Mouse (Mus musculus): ENCODE results near the gene Ttc4.
A peak's percentile ranks its signal among the peaks of the same experiment; 100 is the strongest.

Ttc4 gene

GRCm38 (mm10) chr4:106650833-106651527 is 27.8 kb downstream of the Ttc4 start, which contains the start of gene Pars2:
TSS of gene Pars2 (plus strand) at chr4:106651069.
- DNase-seq (ENCODE audit: low read depth), result peak; percentile 98

- no peak for DNase-seq (ENCODE audit: low read depth)
Observed at GRCm38 (mm10) chr4:106647137-106647536, 31.6 kb downstream of the Ttc4 start.

DNA sequence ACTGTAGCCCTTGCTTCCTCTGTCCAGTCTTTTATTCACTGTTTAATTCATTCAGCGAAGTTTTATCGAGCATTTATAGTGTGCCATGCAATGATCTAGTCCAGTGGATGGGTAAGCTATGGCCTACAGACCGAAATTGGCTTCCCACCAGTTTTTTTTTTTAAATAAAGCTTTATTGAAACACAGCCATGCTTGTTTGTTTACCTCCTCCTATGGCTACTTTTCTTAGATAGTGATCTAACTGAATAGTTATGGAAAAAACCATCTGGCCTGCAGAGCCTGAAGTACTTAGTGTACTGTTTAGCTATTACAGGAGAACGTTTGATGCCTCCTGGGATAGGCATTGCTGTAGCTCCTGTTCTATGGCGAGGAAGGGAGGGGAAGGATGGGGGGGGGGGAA is 32.9 kb downstream of the Ttc4 start:
- DNase-seq (ENCODE audit: low read depth), result no peak

DNA sequence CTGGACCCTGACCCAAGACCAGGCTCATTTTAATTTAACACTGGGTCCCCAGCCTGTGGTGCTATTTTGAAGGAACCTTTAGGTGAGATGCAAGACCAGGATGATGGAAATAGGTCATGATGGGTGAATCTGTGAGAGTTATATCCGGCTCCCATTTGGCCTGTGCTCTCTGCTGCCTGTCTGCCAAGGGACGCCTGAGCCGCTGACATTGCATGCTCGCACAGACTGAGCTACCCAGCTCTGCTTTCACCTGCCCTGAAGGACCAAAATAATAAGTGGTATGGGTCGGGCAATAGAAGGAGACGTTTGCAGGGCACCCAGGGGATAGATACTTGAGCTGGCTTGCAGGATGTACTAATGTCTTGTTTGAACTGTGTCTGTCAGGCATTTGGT is 34.5 kb downstream of the Ttc4 start:
- DNase-seq (ENCODE audit: low read depth), result no peak

DNA sequence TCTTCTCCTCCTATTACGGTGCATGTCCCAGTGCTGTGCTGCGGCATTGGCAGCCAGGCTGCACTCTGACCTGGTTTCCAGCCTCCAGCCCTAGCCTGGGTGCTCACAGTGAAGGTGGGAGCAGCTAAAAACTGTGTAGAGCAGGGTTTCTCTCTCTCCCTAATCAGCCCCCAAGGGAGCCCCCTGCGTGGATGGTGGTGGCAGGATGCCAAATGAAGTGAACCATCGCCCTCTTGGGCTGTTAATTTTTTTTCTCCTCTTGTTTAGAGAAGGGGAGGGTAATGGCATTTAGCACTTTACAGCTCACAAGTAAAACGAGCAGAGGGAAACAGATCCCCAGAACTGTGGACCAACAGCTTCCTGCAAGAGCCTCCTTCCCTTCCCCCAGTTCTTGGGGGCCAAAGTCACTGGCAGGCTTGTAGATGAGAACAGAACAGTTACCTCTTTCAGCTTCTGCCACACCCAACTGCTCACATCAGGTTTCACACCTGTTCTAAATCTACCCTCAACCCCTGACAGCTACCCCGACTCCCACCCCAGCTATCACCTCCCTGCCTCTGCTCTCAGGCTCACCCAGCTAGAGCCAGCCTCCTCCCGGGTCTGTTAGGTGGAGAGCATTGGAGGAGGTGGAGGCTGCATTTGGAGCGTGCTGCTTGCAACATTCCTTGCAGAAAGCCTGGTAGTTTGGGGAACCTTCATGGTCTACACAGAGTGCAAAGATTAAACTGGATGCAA is 35.1 kb downstream of the Ttc4 start:
- DNase-seq (ENCODE audit: low read depth), result no peak

DNA sequence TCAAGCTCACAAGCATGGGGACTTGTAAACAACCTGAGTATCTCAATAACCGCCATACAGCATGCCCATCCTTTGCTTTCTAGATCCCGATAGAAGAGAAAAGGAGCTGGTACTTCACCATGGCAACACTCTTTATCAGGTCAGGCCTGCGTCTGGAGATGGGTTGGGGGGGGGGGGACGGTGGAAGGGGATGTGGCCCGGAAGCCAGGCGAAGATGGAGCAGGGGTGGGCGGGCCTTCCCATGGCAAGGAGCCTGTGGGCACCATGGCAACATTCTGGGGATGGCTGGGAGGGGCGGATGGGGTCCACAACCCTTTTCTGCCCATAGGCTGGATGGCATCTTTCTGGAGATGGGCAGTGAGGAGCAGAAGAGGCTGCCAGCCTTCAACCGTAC is 44.7 kb downstream of the Ttc4 start:
- no peak for DNase-seq (ENCODE audit: low read depth)

- no peak for DNase-seq (ENCODE audit: low read depth)
Observed at GRCm38 (mm10) chr4:106633281-106634085, 45.3 kb downstream of the Ttc4 start.

DNA sequence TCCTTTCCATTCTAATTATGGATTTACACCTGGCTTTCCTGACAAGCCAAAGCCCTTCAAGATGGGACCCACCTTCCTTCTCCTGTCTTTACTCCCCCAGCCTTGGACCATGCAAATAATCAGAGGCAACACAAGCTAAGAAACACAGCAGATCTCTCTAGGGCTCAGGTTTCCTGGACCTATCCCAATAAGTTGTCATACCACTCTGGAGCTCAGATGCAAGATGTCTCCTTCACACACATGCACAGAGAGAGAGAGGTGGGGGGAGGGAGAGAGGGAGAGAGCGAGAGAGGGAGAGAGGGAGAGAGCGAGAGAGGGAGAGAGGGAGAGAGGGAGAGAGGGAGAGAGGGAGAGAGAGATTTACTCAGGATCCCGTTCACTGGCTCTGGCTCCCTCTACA is 46.4 kb downstream of the Ttc4 start:
- DNase-seq (ENCODE audit: low read depth), result no peak

GRCm38 (mm10) chr4:106630333-106631220 is 48.2 kb downstream of the Ttc4 start:
- peak; percentile 79 for DNase-seq (ENCODE audit: low read depth)

- no peak for DNase-seq (ENCODE audit: low read depth)
Observed at GRCm38 (mm10) chr4:106629374-106629773, 49.4 kb downstream of the Ttc4 start.

GRCm38 (mm10) chr4:106628650-106629360 is 49.9 kb downstream of the Ttc4 start:
- DNase-seq (ENCODE audit: low read depth), result no peak

DNA sequence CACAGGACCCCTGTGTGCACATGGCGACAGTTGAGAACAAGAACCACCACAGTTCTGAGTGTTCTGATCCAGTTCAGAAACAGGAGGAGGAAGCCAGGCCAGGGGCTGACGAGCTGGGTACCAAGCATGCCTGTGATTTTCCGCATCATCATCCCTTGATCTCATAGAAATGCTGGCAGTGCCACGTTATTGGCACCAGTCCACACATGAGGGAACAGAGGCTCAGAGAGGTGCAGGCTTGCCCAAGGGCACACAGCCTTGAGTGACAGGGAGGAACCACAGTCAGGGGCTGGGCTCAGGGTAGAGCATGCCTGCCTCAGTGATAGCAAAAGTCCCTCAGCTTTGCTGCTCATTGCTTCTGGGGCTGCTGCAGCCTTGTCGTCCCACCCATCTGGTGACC is 50.9 kb downstream of the Ttc4 start:
- DNase-seq (ENCODE audit: low read depth), result no peak

GRCm38 (mm10) chr4:106624271-106624670 is 54.5 kb downstream of the Ttc4 start:
- DNase-seq (ENCODE audit: low read depth), result no peak

- DNase-seq (ENCODE audit: low read depth), result no peak
Observed at GRCm38 (mm10) chr4:106622712-106623111, 56.0 kb downstream of the Ttc4 start.

DNA sequence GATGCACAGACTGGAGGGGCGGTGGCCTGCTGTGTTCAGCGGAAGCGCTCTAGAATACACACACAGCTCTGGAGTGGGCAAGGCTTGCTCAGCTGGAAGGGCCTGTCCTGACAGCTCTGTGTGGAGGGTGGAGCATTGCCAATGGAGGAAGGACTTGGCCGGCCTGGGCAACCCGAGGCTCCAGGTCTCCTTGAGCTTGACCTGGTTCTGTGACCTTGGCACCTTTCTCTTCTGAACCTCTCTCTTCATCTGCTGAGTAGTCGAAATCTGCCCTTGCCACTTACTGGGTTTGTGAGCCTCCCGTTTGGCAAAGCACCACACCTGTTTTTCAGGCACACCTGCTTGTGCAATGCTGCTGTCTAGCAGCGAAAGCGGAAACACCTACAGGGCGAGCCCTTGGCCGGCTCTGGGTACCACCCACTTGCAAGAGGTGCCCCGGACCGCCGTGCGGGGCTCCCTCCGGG is 56.7 kb downstream of the Ttc4 start, which contains the start of gene Ttc22:
Gene Ttc22 (plus strand): TSS at position 403 of the 464 bp plus-strand sequence.
- no peak for DNase-seq (ENCODE audit: low read depth)

DNA sequence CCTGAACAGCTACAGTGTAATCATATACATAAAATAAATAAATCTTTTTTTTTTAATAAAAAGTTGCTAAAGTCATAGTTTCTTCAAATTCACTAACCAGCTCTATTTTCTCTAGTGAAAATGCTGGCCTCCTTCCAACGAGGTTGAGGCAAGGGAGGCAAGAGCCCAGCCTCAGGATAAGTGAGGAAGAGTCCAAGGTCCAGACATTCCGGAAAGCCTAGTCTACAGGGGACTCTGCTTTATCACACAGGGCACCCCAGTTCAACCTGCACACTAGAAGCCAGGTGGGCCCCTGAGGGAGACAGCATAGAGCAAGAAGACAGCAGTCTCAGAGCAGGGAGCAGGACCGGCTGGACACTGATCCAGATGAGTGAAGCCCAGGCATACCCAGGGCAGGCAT is 57.3 kb downstream of the Ttc4 start:
- DNase-seq (ENCODE audit: low read depth), result no peak

DNA sequence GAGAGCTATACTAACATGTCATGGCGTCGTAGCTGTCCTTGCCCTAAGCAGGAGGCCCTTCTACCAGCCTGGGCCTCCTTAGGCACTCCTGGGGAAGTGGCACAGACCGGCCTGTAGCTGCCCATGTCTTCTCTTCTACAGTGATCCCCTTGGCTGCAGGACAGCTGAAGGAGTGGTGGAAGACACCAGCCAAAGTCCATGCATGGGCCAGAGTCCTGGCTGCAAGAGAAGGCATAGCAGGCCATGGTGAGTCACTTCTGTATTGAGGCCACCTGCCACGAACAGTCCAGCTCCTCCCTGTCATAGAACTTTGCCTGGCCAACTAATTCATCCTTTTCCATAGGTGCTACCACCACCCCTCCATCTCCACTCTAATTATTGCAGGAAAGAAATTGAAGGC is 59.8 kb downstream of the Ttc4 start:
- DNase-seq (ENCODE audit: low read depth), result no peak

- DNase-seq (ENCODE audit: low read depth), result peak; percentile 16
Observed at GRCm38 (mm10) chr4:106617056-106617455, 61.7 kb downstream of the Ttc4 start, which contains the start of gene Lexm. TSS of gene Lexm (minus strand) at chr4:106617241.

- DNase-seq (ENCODE audit: low read depth), result peak; percentile 30
Observed at GRCm38 (mm10) chr4:106615637-106616036, 63.1 kb downstream of the Ttc4 start.

DNA sequence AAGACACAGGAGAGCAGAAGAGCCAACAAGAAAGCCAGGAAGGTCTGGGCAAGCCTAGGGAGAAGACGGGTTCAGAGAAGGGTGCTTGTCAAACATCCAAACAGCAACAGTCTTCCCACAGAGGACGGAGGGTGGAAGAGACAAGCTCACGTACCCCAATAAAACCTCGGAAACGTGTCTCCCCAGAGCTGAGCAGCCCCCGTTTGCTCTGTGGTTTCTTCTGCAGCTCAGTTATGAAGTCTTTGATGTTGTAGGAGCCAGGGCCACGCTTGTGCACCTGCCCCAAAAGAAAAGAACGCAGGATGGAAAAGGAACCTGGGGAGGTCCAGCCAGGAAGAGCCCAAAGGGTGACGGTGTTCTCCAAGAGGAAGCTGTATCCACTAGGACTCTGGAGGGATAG is 63.9 kb downstream of the Ttc4 start:
- DNase-seq (ENCODE audit: low read depth), result no peak

Data from induced T-regulatory cell, adult 2 months (primary cell).